Mouse (Mus musculus): ENCODE results near the gene Defb33.

Defb33 gene

DNA sequence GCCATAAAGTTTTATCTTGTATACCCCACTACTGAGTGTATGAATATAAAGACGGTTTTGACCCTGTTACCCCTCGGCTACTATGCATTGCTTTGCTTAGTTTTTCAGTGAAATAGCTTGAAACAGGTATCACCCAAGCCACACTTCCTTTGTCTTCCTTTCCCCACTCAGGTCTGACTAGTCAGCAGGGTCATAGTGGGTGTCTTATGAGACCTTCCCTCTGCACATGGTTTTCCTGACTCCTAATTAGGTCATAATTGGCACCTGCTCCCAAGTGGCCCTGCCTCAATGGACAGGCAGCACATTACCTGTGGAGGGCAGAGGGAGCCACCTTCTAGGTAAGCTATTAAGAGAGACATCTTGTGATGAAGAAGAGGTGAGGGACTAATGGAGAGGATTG is at the start of gene Defb33:
Gene Defb33, plus strand, starts transcription at position 301 of the 400 bp plus-strand sequence.
- DNase-seq (ENCODE audit: low spot score in 2 of 2), result no peak

DNA sequence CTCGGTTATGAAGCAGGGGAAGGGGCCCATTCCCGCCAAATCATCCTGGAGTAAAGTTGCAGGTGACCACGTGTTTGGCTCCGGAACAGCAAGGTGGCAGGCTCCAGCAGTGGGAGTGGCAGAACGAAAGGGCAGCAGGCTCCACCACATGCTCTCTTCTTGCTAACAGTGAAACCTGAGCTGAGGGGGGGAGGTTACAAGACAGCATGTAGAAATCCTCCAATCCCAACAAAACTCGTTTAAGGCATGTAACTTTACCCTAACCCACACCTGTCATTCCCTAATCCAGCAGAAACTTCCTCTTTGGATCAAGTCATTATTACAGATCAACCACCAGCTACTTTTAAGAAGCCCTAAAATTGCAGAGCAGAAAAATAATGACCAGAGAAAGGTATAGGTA is 17.9 kb upstream of the Defb33 start:
- DNase-seq (ENCODE audit: low spot score in 2 of 2), result no peak

DNA sequence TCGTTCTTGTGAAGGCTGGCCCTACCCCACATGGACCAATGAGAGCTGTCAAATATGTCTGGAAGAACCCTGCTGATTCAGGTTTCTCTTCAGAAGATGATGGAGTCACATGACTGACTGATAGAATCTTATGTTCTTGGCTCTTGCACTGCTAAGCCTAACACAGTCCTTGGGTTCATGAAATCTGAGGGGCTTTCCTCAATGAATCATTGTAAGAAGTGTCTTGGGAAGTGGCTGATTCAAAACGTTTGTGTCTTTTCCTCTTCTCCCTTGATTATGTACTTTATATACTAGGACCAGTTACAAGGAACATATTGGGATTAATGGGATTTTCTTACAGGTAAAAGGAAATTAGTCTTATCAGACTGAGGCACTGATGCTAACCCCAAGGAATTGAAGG is 10.1 kb downstream of the Defb33 start, which contains the start of gene Gm15056:
Gene Gm15056, minus strand, starts transcription at position 101 of the 400 bp plus-strand sequence.
- no peak for DNase-seq (ENCODE audit: low spot score in 2 of 2)

DNA sequence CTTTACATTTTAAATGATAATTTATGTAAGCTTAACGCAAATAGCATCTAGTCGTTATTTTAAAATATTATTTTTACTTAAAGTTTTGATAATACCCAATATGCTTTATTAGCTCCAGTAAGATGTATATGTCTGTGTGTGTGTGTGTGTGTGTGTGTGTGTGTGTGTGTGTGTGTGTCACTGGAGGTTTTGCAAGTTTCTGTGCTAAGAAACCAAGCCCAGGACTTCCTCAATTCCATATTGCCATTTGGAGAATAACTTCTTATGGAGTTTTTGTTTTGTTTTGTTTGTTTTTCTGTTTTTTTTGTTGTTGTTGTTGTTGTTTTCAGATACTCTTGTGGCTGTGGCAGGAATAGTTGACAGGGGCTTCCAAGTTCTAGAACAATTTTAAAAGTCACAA is 14.7 kb downstream of the Defb33 start:
- no peak for DNase-seq (ENCODE audit: low spot score in 2 of 2)

DNA sequence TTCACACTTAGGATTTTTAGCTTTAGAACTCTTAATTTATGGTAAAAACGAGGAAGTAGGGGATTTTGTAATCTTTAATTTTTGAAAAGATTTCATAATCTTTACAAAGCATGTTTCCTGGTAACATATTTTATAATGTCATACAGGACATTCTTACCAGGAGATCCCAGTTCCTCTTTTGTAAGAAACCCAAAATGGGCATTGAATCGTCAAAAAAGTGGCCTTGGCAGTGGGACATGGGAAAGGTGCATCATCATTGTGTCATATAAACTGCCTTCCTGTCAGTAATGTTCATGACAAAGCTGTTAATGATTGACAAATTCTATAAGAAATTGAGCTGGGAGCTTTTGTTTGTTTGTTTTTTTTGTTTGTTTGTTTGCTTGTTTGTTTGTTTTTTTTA is 15.8 kb downstream of the Defb33 start:
- DNase-seq (ENCODE audit: low spot score in 2 of 2), result no peak

DNA sequence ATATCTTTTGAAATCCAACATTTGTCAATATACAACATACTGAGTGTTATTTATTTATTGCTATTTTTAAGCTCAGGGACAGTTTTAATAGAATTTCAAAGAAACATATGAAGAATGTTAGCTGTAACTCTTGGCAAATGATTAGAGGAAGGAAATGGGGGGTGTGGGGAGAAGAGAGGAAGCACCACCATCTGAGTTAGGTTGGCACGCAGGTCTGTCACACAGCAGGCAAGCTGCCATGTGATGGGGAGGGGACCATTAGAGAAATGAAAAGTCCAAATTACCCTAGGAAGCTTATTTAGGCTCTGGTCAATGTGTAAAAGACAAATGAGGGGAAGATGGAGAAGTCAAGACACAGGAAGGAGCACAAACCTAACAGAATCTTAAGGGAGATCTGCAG is 19.8 kb downstream of the Defb33 start:
- DNase-seq (ENCODE audit: low spot score in 2 of 2), result no peak

DNA sequence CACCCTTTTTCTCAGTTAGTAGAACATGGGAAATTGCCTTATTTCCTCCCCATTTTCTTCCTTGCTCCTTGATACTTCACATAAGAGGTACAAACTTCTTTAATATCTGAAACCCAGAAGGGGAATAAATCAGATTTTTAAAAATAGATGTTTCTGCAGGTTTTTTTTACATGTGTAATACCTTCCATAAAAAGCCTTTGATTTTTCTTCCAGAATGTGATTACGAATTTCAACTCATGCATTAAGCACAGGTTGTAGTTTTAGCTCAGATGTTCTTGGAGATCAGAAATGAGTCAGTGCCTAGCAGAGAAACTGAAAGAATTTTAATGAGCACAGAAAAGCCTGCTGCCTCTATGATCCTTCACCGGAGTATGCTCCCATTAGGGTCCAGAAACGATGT is 29.5 kb downstream of the Defb33 start, which contains the start of gene Gm6040:
Gene Gm6040, minus strand, starts transcription at position 101 of the 400 bp plus-strand sequence.
- DNase-seq (ENCODE audit: low spot score in 2 of 2), result no peak

DNA sequence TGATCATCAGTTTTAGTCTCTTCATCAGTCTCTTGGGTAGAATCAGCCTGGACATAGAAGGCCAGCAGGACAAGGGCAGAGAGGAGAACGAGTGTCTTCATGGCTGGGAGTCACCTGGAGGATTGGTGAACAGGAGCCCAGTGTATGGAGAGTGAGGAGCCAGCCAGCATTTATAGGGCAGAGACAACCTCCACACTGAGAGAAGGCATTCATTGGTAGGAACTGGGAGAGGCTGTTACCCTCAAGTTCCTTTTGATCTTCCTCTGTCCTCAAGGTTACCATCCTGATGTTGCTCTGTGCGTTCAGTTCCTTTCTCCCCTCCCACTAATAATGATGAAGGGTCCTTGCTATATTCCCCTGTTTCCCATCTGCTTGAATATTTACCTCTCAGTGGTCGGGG is 52.1 kb downstream of the Defb33 start, which contains the start of gene AY761185:
Gene AY761185, minus strand, starts transcription at position 101 of the 400 bp plus-strand sequence.
- no peak for DNase-seq (ENCODE audit: low spot score in 2 of 2)
